Mouse (Mus musculus): ENCODE results near the gene Gm10100.

DNA sequence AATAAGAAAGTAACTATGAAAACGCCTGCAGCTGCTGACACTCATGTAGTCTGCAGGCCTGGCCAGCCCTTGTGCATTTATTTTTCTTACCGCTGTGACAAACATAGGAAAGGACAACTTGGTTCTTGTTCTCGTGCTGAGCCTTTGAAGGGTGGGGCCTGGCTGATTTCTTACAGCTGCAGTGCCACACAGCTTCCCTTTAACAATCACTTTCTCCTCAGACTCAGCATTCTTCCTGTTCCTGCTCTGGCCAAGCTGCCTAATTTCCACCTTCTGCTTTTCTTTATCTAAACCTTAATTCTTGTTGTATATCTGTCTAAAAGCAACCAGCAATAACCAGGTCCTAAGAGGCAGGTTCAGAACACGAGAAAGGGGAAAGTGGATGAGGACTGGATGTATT, 12.6 kb upstream of the Gm10100 start:
- no peak for TF ChIP-seq CTCF (conservative IDR thresholded peaks at IDR 0.05; ENCODE audit: low read length)
- no peak for TF ChIP-seq POU5F1 (IDR thresholded peaks at IDR 0.05; ENCODE audit: borderline replicate concordance, low read length)

Data from E14TG2a.4 (cell line).